Mouse (Mus musculus) intestine, postnatal 0 days (tissue): ENCODE data around the gene Mrps15. TPM values are rescaled to one million over a fixed set of nuclear protein-coding genes. Genes with fewer than 3 reads are reported as not detected.
A peak's percentile ranks its signal among the peaks of the same experiment; 100 is the strongest.

Experiments used
- ATAC-seq: fragments of 200-750 bp; cut with Nextera tagmentation; 2 replicates; pipeline ENCODE4 v1.8.0; 2017; ENCODE audit warnings: mild to moderate bottlenecking, moderate TSS enrichment, moderate library complexity
- H3K27ac ChIP-seq: fragments of 300-500 bp; sonication (generic); 2 replicates; pipeline ENCODE4 v1.5.1; 2014; ENCODE audit warnings: mild to moderate bottlenecking, low read depth, low read length, moderate library complexity
- H3K27me3 ChIP-seq: fragments of 300-500 bp; sonication (generic); replicated peaks from 2 replicates; pipeline ENCODE4 v1.6.1; 2014; ENCODE audit warnings: low read length, mixed read lengths; ENCODE audit not compliant: control insufficient read depth, insufficient read depth
- H3K36me3 ChIP-seq: fragments of 300-500 bp; sonication (generic); 2 replicates; pipeline ENCODE4 v1.6.1; 2014; ENCODE audit warnings: mild to moderate bottlenecking, moderate library complexity; ENCODE audit not compliant: control insufficient read depth, insufficient read depth
- H3K4me1 ChIP-seq: fragments of 300-500 bp; sonication (generic); replicated peaks from 2 replicates; pipeline ENCODE4 v1.6.1; 2014; ENCODE audit warnings: antibody characterized with exemption, low read length, mixed read lengths; ENCODE audit not compliant: control insufficient read depth, insufficient read depth
- H3K4me2 ChIP-seq: fragments of 300-500 bp; sonication (generic); replicated peaks from 2 replicates; pipeline ENCODE4 v1.6.1; 2014; ENCODE audit warnings: low read depth, mild to moderate bottlenecking, moderate library complexity
- H3K4me3 ChIP-seq: fragments of 300-500 bp; sonication (generic); 2 replicates; pipeline ENCODE4 v1.5.1; 2014; ENCODE audit warnings: low read depth, low read length
- H3K9ac ChIP-seq: fragments of 300-500 bp; sonication (generic); 2 replicates; pipeline ENCODE4 v1.6.1; 2014; ENCODE audit warnings: mild to moderate bottlenecking, low read depth, low read length
- H3K9me3 ChIP-seq: fragments of 300-500 bp; sonication (generic); 2 replicates; pipeline ENCODE4 v1.6.1; 2016; ENCODE audit warnings: mixed run types; ENCODE audit not compliant: control insufficient read depth
- CTCF ChIP-seq: sonication (generic); IDR thresholded peaks from 2 replicates; pipeline ENCODE4 v1.5.1; 2016; ENCODE audit warnings: low read depth, mild to moderate bottlenecking, control low read depth, antibody characterized with exemption, moderate library complexity
- WGBS: fragments of 180-500 bp; shearing (Covaris S2); extraction: QIAGEN DNeasy Blood & Tissue Kit; methylation state at CpG from one replicate; pipeline ENCODE4 v1.1.7; 2014; 5-methylcytosine and 5-hydroxymethylcytosine counted together
- polyA plus RNA-seq: library from polyadenylated mRNA; unstranded; fragments of >200 nt; fragmentation: Nextera tagmentation; extraction: Ambion mirVana; gene quantifications from 2 replicates; pipeline ENCODE4 v1.2.1, GENCODE M21; 2015

The Mrps15 gene
- polyA plus RNA-seq, 1 experiment from 2014 or later = 91.5 TPM

GRCm38 (mm10) chr4:126097711-126098253 lies 51.1 kb downstream of the Mrps15 start:
- Histone ChIP-seq H3K27me3 (no peaks in the 10 kb centered on the region), H3K4me2 (no peak overlapping the region), H3K4me1 (peaks cover 4% of the 10 kb centered on the region; the same call in 1 of the 2 replicates), H3K9me3 (no peaks in the 10 kb centered on the region), H3K9ac (no peak overlapping the region), H3K36me3 (peaks cover 11% of the 10 kb centered on the region; the same call in 1 of the 2 replicates), H3K4me3 (no peak overlapping the region), H3K27ac (no peak overlapping the region)
- no peak for TF ChIP-seq CTCF
- 91% methylated on average over 20 of the region's 20 CpGs for WGBS
- ATAC-seq = no peak

- Histone ChIP-seq H3K27ac (no peak overlapping the region), H3K4me1 (peaks cover 6% of the 10 kb centered on the region; the same call in 1 of the 2 replicates), H3K36me3 (peaks cover 11% of the 10 kb centered on the region; the same call in 1 of the 2 replicates), H3K4me3 (no peak overlapping the region), H3K9ac (no peak overlapping the region), H3K27me3 (no peaks in the 10 kb centered on the region), H3K4me2 (no peak overlapping the region), H3K9me3 (no peaks in the 10 kb centered on the region)
- WGBS = 88% methylated on average over 3 of the region's 3 CpGs
- ATAC-seq = no peak
- TF ChIP-seq CTCF = no peak
These were observed 52.6 kb downstream of the Mrps15 start for GRCm38 (mm10) chr4:126099365-126099764.

- no peak for ATAC-seq
- TF ChIP-seq CTCF = no peak
- no peaks in the 10 kb centered on the region for H3K27me3 ChIP-seq
- no peak overlapping the region for H3K4me2 ChIP-seq
- no peaks in the 10 kb centered on the region for H3K9me3 ChIP-seq
- no peak overlapping the region for H3K9ac ChIP-seq
- peaks cover 11% of the 10 kb centered on the region; the same call in 1 of the 2 replicates for H3K36me3 ChIP-seq
- H3K4me3 ChIP-seq = no peak overlapping the region
- no peak overlapping the region for H3K27ac ChIP-seq
- WGBS = 85% methylated on average over 3 of the region's 3 CpGs
- peaks cover 9% of the 10 kb centered on the region; the same call in 1 of the 2 replicates for H3K4me1 ChIP-seq
These were observed 54.0 kb downstream of the Mrps15 start for GRCm38 (mm10) chr4:126100764-126101163.

- peak overlapping the region; percentile 45 for H3K9ac ChIP-seq
- WGBS = 41% methylated on average over 7 of the region's 7 CpGs
- ATAC-seq = no peak
- peak overlapping the region; percentile 89 for H3K27ac ChIP-seq
- H3K4me3 ChIP-seq = 0 out of 2 replicates have a peak overlapping the region, but pooled peaks have one; percentile 98
- no peaks in the 10 kb centered on the region for H3K27me3 ChIP-seq
- peak overlapping the region; percentile 71 for H3K4me2 ChIP-seq
- peaks cover 9% of the 10 kb centered on the region; the same call in 1 of the 2 replicates for H3K4me1 ChIP-seq
- peaks cover 11% of the 10 kb centered on the region; the same call in 1 of the 2 replicates for H3K36me3 ChIP-seq
- H3K9me3 ChIP-seq = no peaks in the 10 kb centered on the region
- TF ChIP-seq CTCF = no peak
These were observed 55.5 kb downstream of the Mrps15 start for GRCm38 (mm10) chr4:126102061-126102841.

GRCm38 (mm10) chr4:126103057-126103581 lies 56.4 kb downstream of the Mrps15 start:
- no peaks in the 10 kb centered on the region for H3K9me3 ChIP-seq
- H3K36me3 ChIP-seq = peaks cover 6% of the 10 kb centered on the region; the same call in 1 of the 2 replicates
- H3K9ac ChIP-seq = peak overlapping the region; percentile 45
- H3K27me3 ChIP-seq = no peaks in the 10 kb centered on the region
- no peak for TF ChIP-seq CTCF
- peak overlapping the region; percentile 98 for H3K4me3 ChIP-seq
- peak; percentile 87 for ATAC-seq
- WGBS = under 1% methylated on average over 15 of the region's 15 CpGs
- H3K4me1 ChIP-seq = peaks cover 7% of the 10 kb centered on the region
- peak overlapping the region; percentile 89 for H3K27ac ChIP-seq
- peak overlapping the region; percentile 71 for H3K4me2 ChIP-seq

GRCm38 (mm10) chr4:126103590-126104068 lies 56.9 kb downstream of the Mrps15 start, which contains the start of gene Stk40:
Gene Stk40 (plus strand): TSS chr4:126103957.
- peak; percentile 93 for ATAC-seq
- WGBS = 0% methylated on average over 25 of the region's 34 CpGs
- TF ChIP-seq CTCF = peak; percentile 82

More at GRCm38 (mm10) chr4:126103590-126104068, 56.9 kb downstream of the Mrps15 start, which contains the start of gene Stk40:
- Histone ChIP-seq H3K4me1 (peaks cover 7% of the 10 kb centered on the region), H3K9ac (peak within 1 kb of the TSS; percentile 92), H3K9me3 (no peaks in the 10 kb centered on the region), H3K27ac (peak within 1 kb of the TSS; percentile 89), H3K4me3 (peak within 1 kb of the TSS; percentile 98), H3K4me2 (peak within 1 kb of the TSS; percentile 71), H3K36me3 (0 out of 2 replicates have a peak, but pooled peaks cover under 1% of the 10 kb centered on the region), H3K27me3 (no peaks in the 10 kb centered on the region)
